Mouse (Mus musculus) central nervous system, embryonic 14 days (tissue): ENCODE measurements around the gene Mitd1. TPM values are rescaled to one million over a fixed set of nuclear protein-coding genes. Genes with fewer than 3 reads are reported as not detected.

Source experiments
- polyA plus RNA-seq: library from polyadenylated mRNA; depleted of rRNA; stranded (reverse); fragments of >200 nt; gene quantifications from 2 replicates; pipeline ENCODE4 v1.2.3, GENCODE M21; 2012; rRNA removed

Mitd1 gene
- 24.1 and 24.6 TPM in 2 replicates for polyA plus RNA-seq

DNA sequence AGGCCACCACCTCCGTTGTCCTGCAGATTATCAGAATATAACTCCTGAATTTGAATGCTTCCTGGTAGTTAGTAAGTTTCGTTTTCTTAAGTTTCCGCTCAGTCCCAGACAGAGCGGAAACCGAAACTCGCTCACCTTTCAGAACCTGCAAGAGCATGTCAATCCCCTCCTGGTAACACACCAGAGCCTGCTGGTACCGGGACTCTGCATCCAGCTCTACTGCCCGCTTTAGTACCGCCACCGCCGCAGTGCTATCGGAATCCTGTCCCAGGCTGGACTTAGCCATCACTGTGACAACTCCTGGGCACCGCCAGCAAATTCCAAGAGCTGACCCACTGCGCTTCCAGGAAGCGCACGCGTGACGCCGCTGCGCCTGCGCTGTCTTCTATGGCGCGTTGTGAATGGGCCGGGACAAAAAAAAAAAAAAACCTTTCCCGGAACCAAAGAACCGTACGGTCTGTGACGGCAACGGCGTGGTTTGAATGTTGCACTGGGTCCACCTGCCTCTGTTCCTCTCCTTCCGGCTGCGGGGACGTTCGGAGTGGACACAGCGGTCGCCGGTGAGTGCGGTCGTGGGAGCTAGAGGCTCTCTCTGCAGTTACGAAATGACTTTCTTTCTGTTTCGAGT, at the start of gene Mitd1, which contains the start of gene Mrpl30:
Gene Mitd1, minus strand, starts transcription at position 387 of the 628 bp plus-strand sequence.
Gene Mrpl30, plus strand, starts transcription at position 453 of the 628 bp plus-strand sequence.

DNA sequence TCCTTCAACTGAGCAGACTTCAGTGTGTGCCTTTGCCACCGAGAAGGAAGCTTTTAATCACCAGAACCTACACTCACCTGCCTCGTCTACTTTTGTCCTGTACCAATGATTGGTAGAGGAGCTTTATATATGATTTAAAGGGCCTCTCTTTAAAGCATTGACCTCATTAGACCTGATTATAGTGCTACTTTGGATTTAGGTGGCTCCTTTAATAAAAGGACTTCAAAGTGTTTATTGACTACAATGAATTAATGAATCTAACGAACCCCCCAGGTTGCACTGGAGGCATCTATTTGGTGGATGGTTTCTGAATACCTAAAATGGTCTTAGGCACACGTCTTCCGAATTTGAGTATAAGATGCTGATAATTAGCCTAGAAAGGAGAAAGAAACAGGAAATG, 26.2 kb upstream of the Mitd1 start, which contains the start of gene Lyg2:
Gene Lyg2, minus strand, starts transcription at position 101 of the 400 bp plus-strand sequence.

DNA sequence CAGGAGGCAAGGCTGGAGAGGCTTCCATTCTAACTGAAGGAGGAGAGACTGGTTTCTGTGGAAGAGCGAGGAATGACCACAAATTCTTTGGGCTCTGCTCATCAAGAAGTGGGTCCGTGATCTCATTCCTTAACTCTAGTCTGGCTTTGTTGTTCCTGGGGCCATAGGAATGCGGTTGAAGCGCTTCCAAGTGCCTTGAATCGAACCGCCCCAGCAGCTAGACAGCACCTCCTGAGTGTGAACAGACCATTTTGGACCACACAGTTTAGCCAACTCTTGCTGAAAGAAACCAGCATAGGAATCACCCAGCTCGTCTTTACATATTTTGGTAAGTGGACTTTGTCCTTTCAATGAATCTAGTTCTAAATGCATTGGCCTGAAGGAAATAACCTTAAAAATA, 18.5 kb downstream of the Mitd1 start, which contains the start of gene Lipt1:
Gene Lipt1, plus strand, starts transcription at position 35 of the 400 bp plus-strand sequence.

DNA sequence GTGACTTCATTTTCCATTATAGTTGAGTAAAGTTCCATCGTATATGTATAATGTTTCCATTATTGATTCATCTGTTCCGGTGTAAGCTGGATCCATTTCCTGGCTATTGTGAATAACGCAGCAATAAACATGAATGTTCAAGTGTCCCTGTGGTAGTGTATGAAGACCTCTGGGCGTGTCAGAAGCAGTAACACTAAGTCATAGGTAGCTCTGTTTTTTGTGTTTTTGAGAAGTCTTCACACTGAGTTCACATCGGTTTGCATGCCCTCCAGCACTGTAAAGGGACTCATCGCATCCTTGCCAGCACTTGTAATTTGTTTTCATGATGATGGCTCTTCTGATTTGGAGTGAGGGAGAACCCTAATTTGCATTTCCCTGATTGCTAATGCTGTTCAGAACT, 23.9 kb downstream of the Mitd1 start, which contains the start of gene Tsga10:
Gene Tsga10, minus strand, starts transcription at position 144 of the 400 bp plus-strand sequence.

Other genes starting within 250 kb of the Mitd1 start
- 1.8 and 2.5 TPM in 2 replicates for gene 2010300C02Rik, start 170.3 kb downstream of the Mitd1 start, polyA plus RNA-seq
- 14.4 and 17.9 TPM in 2 replicates for gene Tsga10, start 24.0 kb downstream of the Mitd1 start, polyA plus RNA-seq
- gene Lipt1, start 18.7 kb downstream of the Mitd1 start, polyA plus RNA-seq, result 5.0 and 5.6 TPM in 2 replicates
- 133 and 148 TPM in 2 replicates for gene Mrpl30, start 66 bp upstream of the Mitd1 start, polyA plus RNA-seq
- not detected in 2 replicates for gene Lyg2, start 26.1 kb upstream of the Mitd1 start, polyA plus RNA-seq
- not detected in 2 replicates for gene Lyg1, start 67.3 kb upstream of the Mitd1 start, polyA plus RNA-seq
- gene Txndc9, start 107.5 kb upstream of the Mitd1 start, polyA plus RNA-seq, result 66.5 and 82.2 TPM in 2 replicates
- gene Eif5b, start 107.6 kb upstream of the Mitd1 start, polyA plus RNA-seq, result 27.9 and 29.7 TPM in 2 replicates
- 37.8 and 39.9 TPM in 2 replicates for gene Rev1, start 239.4 kb upstream of the Mitd1 start, polyA plus RNA-seq